Mouse (Mus musculus) lung, postnatal 0 days (tissue): ENCODE data around the gene Noxo1.

ENCODE experiments used
- CTCF ChIP-seq: IDR thresholded peaks from 2 replicates; pipeline ENCODE4 v1.5.1; 2016; ENCODE audit warnings: antibody characterized with exemption, mild to moderate bottlenecking
- EP300 ChIP-seq: IDR thresholded peaks from 2 replicates; pipeline ENCODE4 v1.6.1; 2016; ENCODE audit warnings: antibody characterized with exemption, mild to moderate bottlenecking, control low read depth

GRCm38 (mm10) chr17:24744381-24744780 is 48.3 kb downstream of the Noxo1 start:
- TF ChIP-seq CTCF (no peak), EP300 (no peak)
